Mouse (Mus musculus) adipocyte (in vitro differentiated cells): ENCODE results near the gene Mok.

ENCODE experiments used
- DNase-seq: peaks from one replicate; pipeline ENCODE4 v3.0.0-alpha.2; 2016; ENCODE audit warnings: low spot score

Mok gene

GRCm38 (mm10) chr12:110806301-110806970 is 34.3 kb downstream of the Mok start:
- DNase-seq, result peak; percentile 52

- no peak for DNase-seq
These were observed 36.5 kb downstream of the Mok start for GRCm38 (mm10) chr12:110804261-110804660.

DNA sequence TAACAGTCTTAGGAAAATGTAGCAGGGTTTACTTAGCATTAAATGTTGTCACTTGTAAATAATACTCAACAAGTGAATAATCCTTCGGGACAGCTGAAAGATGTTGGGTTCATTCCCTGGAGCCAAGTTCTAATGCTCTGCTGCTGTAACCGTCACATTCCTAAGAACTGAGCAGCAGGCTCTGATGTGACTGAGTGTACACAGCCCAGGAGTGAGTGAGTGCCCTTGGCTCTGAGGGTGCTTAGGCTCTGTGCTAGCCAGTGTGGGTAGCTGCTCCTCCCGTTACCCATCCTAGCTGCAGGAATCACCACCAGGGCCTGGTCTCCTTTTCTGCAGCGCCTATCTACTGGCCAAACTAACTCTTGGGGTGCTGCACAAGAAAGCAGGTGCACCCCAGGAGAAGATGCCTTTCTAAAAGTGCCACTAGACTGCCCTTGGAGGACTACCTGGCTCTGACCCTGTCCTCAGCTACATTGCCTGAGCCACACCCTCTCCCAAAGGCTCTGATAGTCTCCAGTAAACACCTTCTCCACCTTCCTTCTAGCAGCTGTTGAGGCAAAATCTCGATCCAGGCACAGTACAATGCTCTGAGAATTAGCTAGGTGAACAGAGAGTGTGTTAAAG is 38.0 kb downstream of the Mok start:
- DNase-seq, result no peak

- no peak for DNase-seq
These were observed 38.8 kb downstream of the Mok start for GRCm38 (mm10) chr12:110801876-110802464.

DNA sequence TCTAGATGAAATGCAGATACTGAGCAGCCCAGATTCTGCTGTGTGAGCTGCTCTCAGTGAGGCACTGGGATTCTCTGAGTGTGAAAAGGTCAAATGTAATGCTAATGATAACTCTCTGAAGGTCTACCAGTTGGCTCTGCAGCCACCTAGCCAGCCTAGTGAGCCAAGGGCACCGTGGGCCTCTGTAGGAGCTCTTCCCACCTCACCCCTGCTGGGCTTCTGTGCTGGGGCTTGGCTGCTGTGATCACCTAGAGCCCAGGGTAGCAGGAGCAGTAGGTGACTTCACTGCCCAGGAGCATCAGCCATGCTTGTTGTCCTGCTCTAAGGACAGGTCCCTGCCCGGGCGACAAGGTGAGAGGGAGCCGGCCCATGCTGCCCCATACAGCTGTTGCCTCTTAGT is 41.5 kb downstream of the Mok start:
- no peak for DNase-seq

GRCm38 (mm10) chr12:110797842-110798431 is 42.8 kb downstream of the Mok start:
- peak; percentile 29 for DNase-seq

GRCm38 (mm10) chr12:110797202-110797601 is 43.5 kb downstream of the Mok start:
- no peak for DNase-seq

DNA sequence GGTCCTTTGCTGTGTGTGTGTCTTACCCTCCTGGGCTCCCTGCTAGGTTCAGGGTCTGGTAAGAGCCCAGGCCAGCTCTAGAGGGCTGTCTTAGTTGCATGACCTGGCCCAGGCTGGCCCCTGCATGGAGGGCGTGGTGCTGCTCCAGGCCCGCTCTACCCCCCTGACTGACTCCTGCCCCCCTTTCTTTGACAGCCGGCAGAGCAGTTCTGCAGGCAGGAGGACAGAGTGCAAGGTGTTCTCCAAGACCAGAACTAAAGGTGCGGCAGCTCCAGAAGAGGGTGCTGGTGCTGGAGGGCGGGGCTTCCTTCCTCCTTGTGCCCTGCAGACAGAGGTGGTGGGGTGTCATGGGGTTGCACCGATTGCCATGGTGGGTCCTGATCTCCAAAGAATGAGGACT is 44.0 kb downstream of the Mok start:
- DNase-seq, result no peak

- DNase-seq, result no peak
These were observed 45.7 kb downstream of the Mok start for GRCm38 (mm10) chr12:110795035-110795434.

GRCm38 (mm10) chr12:110791026-110791425 is 49.7 kb downstream of the Mok start:
- DNase-seq, result no peak

- DNase-seq, result no peak
These were observed 50.2 kb downstream of the Mok start for GRCm38 (mm10) chr12:110790580-110790979.

DNA sequence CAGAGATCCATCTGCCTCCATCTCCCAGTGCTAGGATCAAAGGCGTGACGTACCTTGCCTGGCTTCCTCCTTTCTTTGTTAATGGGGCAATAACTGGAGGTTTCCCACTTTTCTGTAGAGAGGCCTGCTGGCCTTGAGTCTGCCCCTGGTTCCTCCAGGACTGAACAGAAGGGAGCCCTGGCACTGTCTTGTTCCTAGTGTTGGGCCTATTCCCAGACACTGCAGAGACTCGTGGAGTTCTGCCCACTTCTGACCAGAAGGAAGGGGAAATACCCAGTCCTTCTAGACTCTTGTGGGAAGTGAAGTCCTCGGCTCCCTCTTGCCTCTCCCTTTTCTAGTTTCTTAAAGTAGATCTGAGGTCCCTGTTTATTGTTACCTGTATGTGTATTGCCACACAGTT is 54.5 kb downstream of the Mok start:
- peak; percentile 88 for DNase-seq

- no peak for DNase-seq
These were observed 56.5 kb downstream of the Mok start for GRCm38 (mm10) chr12:110784211-110784610.

GRCm38 (mm10) chr12:110782278-110782677 is 58.5 kb downstream of the Mok start:
- DNase-seq, result no peak

GRCm38 (mm10) chr12:110781181-110781580 is 59.6 kb downstream of the Mok start:
- no peak for DNase-seq

GRCm38 (mm10) chr12:110779296-110779695 is 61.4 kb downstream of the Mok start:
- DNase-seq, result no peak

DNA sequence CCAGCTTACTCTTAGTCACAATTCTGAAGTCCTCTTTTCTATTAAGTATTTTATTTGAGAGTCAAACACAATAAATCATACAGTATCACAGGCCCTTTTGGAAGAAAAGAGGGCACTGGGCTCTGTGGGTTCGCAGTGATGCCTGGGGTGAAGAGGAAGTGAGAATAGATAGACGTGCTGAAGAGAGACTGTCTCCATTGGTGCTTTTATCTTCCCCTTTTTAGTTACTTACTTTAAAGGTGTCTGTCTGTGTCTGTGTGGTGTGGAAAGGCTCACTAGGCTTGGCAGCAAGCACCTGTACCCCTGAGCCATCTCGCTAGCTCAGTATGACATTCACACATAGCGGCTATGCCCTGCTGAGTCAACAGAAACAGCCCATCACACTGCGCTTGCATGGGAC is 62.9 kb downstream of the Mok start:
- DNase-seq, result no peak

- peak; percentile 68 for DNase-seq
These were observed 64.9 kb downstream of the Mok start for GRCm38 (mm10) chr12:110775628-110776426.

DNA sequence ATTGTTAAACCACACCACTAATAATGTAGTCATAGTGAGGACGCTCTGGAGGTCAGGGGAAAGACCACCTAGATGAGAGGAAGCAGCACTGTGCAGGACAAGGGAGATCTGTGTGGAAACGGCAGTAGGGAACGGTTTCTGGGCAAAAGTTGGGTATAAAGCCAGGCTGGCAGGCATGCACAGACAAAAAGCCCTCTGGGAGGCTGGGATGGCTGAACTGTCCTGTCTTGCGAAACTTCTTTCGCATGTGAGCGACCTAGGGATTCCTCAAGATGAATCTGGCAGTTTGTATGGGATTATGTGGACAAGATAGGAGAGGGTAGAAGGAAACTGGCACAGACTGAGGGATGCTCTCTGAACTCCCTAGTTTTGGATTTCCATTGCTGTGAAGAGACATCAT is 68.8 kb downstream of the Mok start:
- peak; percentile 53 for DNase-seq

GRCm38 (mm10) chr12:110770479-110771247 is 70.1 kb downstream of the Mok start:
- no peak for DNase-seq

DNA sequence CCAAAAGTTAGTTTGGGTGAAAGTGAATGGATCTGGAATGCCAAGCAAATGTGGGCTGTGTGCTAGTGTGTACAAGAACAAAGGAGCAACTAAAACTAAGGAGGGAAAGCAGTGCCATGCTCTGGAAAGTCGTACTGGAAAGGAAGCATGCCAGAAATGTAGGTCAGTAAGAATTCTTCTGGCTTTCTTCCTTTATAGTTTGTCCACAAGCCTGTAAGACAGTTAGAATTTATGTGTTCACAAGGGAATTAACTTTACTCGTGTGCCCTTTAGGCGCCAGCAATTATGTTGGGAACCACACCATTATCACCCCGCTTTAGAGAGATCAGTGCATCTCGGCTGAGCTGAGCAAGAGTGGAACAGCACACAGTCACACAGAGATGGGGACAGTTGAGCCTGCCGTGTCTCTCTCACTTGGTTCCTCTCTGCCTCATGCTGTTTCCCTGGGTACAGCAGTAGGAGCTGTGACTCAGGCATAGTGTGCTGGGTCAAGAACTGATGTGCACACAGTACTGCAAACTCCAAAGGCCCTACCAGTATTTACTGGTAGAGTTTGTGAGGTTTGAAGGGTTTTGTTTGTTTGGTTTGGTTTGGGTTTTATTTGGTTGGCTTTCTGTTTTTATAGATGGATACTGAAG is 71.0 kb downstream of the Mok start:
- DNase-seq, result peak; percentile 21
